Mouse (Mus musculus): ENCODE results near the gene Gm973. TPM values are rescaled to one million over a fixed set of nuclear protein-coding genes. Genes with fewer than 3 reads are reported as not detected.

Gene Gm973
- 1 to 10 TPM; 1.1 to 2.2 TPM for polyA plus RNA-seq (2017; shearing (Covaris generic))

DNA sequence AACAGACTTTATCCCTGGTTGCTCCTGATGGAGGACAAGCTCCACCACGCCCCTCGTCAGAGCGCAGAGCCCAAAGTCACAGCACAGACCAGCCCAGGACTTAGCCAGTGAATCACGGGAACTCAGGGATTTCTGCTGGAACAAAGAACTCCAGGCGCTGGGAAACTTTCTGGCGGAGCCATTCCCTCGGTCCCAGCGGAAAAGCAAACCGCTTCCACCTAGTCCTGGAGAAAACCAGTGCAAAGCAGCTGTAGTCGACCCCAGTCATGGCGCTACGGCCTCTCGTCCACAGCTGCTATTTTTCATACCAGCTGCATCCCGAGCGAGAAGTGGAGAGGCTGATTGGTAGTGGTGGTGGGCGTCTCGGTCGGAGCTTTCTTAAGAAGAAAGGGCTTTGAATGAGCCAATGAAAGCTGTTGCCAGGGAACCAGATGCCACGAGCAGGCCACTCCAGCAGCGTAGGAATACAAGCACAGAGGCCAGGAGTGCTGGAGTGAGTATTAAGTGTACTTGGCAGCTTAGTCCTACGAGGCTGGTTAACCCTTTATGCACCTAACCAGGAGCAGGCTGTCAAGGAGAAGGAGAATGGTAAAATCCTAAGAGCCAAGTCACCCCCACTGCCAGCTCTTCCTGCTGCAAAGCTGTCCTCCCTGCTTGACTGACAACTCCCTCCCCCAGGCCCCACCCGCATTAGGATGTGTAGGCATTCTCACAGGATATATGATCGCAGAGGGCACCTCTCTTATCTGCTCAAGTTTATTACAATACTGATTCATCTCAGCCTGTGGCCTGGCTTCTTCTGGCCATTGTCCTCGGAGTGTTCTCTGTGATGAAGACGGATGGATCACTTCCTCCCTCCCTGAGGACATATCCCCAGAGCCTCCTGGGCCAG, at the start of gene Gm973:
Gm973 (plus strand) TSS at position 239 of the 892 bp plus-strand sequence.
- no peak for ATAC-seq

DNA sequence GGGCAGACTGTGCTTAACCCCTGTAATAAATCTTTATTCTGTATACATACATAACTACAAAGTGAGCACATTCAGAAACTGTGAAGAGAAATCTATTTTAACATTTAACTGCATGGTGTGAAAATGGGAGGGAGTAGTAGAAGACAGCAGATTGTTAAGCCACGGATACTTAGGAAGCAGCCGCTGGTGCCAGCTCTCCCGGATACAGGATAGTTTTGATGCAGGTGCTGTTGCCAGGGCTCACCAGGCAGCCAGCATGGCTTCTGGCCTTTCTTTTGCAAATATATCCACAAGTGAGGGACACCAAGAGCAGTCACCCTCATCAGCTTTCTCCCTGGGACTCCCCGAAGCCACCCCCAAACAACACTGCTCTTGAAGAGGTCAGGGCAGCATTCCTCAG, 46.9 kb upstream of the Gm973 start:
- no peak for ATAC-seq

DNA sequence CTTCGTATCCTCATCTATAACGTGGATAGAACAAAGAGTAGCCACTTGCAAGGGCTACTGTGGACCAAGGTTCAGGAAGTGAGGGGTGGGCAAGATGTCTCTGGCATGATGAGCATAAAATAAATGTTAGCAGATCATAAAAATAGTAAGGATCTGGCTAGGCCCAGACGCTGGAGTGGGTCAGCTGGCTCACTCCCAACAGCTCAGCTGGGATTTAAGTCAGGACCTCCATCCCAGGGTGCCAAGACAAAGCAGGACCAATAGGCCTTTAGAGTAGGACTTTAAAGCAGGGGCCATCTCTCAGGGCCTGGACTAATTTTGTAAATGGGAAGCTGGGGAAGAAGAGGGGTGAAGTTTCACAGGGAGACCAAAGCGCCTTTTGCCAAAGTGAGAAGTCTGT, 45.3 kb upstream of the Gm973 start:
- ATAC-seq = no peak

DNA sequence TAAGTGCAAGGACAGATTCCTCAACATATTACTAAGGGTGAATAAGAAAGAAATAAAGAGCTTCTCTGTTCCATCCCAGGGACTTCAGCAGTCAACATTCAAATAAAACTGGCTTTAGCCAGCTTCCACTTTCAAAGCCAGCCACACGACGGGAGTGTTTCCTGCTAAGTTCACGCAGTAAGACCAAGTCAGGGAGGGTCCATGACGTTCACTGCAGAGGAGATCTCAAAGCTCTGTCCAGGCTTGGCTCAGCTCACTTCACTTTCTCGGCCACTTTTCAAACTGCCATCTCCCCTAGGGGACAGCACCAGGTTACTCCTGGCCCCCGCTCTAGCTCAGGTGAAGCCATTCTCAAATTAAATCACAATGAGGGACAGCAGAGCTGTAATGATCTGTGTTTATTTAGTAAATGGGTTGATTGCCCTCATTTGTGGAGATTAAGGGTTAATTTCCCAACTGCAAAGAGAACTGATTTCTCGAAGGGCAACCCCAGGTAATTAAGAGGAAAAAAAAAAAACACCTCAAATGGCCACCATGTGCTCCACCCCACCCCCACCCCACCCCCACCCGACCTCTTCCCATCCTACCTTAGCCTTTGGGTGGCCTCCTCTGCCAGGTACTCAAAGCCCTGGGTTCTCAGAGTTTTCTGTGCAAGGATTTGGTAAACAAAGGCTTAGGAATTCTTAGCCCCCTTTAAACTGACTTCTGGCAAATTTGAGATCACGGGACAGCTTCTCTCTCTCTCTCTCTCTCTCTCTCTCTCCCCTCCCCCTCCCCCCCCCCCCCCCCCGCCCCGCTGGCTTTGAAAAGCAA, 43.5 kb upstream of the Gm973 start:
- ATAC-seq = no peak

DNA sequence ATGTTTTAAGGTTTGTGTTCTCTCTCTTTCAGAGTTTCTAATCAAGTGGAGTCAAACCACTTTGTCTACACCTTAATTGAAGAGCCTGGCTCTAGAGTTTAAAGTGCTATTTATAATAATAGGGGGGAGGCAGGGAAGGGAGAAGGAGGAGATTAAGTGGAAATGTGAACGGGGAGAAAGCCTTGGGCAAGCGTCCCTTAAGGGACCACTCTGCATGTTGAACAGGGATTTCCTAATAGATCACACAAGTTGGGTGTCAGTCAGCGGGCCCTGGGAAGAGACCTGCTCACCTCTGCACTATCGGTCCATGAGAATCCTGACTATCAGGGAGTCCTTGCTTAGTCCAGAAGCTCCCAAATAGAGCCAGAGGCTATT, 42.9 kb upstream of the Gm973 start:
- no peak for ATAC-seq

DNA sequence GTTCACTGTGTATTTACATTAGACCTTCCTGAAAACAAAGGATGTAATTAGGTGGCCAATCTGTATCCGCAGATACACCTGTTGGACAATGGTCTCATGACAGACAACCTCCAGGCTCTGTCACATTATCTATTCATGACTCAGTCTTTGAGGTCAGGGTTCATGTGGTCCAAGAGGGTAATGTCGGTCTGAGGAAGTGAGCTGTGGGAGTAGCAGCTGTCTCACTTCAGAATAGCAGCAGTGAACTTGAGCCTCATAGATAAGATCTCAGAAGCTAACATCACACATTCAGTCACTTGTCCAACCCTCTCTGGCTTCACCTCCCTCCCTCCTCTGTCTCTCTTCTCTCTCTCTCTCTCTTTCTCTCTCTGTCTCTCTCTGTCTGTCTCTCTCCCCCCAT, 40.4 kb upstream of the Gm973 start:
- peak; percentile 45 for ATAC-seq

DNA sequence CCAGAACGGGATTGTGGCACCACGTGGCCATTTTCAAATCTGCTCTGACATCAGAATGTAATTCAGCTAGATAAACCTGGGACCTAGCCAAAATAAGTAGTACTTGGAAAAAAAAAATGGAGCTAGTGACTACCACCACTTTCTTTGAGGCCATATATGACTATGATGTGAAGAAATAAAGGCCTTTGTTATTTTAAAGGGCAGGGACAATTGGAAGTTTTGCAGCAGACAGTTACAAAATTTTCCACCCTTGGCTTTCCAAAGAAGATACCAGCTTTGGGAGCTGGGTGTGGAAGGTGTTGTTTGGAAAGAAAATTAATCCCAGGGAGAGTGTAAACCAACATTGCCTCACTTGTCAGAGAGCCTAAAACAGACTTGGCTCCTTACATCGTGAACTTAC, 37.2 kb upstream of the Gm973 start:
- no peak for ATAC-seq

DNA sequence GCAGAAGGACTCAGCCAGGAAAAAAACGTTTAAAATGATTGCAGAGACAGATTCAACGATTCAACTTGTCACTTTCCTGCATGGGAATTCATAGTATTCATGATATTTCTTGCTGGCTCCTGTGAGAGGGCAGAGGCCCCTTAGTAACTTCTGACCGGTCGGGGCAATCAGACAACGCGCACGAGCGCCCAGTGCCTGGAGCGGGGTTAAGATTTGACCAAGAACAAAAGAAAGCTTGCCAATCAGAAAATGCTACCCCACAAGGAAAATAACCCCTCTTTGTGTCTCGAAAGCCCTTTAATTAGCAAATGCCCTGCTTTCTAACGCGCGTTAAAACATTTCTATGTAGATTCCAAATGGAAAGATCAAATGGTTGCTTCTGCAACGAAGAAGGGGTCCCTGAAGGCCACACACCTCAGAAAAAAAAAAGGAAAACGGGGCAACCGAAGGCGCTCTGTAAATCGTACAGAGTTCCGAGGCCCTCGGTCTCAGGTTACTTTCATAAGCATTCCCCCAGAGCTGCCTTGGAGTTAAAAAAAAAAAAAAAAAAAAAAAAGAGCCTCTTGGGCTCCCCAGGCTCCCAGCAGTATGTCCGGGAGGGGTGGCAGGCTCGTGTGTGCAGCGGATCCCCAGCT, 35.1 kb upstream of the Gm973 start:
- ATAC-seq = no peak

DNA sequence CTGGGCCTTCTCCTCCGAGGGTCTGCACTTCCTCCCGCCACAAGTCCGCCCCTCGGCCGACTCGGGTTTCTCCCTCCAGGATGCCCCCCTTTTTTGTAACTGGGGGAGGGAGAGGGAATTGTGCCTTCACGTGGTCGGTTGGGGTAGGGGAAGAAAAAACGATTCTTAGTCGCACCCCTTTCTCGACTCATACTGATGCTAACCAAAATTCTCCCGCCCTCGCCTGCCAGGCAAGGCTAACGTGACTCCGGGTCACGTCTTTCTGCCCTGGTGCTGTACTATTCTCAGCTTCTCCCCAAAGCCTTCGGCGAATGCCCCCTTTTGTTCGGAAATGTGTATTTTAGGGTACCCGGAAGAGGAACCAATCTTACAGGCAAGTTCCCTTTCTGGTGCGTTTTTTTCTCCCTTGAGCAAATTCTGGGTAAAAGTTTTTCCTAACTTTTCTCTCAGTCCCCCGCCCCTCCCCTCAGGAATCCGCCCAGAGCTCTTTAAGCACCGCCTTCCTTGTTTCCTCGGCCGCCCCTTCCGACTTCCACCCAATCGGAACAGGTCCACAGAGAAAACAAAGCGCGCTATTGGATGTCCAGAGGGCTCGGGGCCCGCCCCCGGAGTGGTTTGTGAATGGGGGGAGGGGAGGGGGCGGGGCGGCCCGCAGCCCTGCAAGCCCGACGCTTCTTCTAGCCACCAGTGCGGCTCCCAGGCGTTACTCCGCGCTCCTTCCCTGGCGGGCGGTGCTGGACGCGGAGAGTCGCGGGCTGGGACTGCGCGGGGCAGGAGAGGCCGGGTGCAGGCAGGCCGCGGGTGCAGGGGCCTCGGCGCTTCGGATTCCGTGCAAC, 34.4 kb upstream of the Gm973 start:
- peak; percentile 95 for ATAC-seq

DNA sequence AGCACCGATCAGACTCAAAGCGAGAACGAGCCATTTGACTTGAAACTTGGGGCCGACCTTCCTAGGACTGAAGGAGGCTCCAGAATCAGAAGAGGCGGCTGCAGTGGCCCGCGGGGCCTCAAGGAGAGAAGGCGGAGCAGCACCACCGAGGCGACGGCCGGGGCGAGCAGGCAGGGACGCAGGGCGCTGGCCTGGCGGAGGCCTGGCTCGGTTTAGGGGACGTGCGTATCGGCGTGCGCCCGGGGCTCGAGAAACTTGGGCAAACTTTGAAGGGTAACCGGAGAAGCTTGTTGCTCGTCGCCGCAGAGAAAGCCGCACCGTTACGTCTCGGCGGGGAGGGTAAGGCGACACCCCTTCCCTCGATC, 33.8 kb upstream of the Gm973 start, which contains the start of gene Fzd7:
Fzd7 (plus strand) TSS at position 94 of the 365 bp plus-strand sequence.
- peak; percentile 8 for ATAC-seq

DNA sequence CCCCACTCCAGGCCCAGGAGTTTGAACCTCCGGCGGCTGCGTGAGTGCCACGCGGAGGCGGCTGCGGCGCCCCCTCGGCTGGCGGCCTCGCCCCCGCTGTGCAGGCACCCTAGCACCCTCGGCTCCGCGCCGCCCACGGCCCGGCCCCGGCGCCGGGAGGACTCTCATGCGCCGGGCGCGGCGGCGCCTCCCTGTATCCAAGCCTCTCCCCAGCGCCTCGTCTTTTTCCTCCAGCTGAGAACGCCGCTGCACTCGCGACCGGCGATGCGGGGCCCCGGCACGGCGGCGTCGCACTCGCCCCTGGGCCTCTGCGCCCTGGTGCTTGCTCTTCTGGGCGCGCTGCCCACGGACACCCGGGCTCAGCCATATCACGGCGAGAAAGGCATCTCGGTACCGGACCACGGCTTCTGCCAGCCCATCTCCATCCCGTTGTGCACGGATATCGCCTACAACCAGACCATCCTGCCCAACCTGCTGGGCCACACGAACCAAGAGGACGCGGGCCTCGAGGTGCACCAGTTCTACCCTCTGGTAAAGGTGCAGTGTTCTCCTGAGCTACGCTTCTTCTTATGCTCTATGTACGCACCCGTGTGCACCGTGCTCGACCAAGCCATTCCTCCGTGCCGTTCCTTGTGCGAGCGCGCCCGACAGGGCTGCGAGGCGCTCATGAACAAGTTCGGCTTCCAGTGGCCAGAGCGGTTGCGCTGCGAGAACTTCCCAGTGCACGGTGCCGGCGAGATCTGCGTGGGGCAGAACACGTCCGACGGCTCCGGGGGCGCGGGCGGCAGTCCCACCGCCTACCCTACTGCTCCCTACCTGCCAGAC, 33.2 kb upstream of the Gm973 start:
- peak; percentile 8 for ATAC-seq

DNA sequence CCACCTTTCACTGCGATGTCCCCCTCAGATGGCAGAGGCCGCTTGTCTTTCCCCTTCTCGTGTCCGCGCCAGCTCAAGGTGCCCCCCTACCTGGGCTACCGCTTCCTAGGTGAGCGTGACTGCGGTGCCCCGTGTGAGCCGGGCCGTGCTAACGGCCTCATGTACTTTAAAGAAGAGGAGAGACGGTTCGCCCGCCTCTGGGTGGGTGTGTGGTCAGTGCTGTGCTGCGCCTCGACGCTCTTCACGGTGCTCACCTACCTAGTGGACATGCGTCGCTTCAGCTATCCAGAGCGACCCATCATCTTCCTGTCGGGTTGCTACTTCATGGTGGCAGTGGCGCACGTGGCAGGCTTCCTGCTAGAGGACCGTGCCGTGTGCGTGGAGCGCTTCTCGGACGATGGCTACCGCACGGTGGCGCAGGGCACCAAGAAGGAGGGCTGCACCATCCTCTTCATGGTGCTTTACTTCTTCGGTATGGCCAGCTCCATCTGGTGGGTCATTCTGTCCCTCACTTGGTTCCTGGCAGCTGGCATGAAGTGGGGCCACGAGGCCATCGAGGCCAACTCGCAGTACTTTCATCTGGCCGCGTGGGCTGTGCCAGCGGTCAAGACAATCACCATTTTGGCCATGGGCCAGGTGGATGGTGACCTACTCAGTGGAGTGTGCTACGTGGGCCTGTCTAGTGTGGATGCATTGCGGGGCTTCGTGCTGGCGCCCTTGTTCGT, 32.4 kb upstream of the Gm973 start:
- no peak for ATAC-seq

DNA sequence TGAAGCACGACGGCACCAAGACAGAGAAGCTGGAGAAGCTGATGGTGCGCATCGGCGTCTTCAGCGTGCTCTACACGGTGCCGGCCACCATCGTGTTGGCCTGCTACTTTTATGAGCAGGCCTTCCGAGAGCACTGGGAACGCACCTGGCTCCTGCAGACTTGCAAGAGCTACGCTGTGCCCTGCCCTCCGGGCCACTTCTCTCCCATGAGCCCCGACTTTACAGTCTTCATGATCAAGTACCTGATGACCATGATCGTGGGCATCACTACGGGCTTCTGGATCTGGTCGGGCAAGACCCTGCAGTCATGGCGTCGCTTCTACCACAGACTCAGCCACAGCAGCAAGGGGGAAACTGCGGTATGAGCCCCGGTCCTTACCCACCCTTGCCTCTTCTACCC, 31.8 kb upstream of the Gm973 start:
- no peak for ATAC-seq

DNA sequence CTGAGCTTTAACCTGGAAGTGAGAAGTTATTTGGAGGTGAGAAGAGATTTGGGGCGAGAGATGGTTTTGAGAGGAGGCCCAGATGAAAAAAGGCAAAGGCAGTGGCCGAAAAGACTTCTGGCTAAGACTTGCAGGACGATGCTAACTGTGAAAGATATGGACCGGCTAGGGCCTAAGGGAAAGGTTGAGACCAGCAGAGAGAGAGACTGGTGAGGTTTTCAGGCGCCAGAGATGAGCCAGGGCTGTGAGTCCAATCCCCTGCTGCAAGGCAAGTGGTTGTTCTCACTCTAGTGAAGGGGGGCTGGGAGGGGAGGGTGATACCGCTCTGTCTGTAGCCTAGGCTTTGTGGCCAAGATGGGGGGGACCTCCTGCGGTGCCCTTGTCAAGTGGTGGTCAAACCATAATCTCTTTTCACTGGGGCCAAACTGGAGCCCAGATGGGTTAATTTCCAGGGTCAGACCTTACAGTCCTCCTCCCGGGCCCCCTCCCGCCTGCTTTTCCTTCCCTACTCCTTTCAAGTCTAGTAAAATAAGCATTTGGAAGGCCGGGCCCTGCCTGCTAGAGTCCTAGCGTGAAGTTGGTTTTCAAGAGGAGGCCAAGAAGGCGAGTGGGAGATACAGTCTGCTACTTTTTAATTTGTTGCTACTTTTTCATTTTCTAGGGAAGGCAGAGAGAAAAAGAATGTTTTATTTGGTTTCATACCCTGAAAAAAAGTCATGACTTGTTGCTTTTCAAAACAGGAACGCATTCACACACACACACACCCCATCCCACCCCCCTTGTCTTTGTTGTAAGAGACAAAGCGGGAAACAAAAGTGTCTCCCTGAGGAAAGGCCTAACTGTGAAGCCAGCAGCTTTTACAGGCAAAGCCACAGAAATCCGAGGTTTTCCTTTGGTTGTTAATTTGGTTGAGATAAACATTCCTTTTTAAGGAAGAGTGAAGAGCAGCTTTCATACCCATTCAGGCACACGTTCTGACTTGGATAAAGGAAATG, 31.0 kb upstream of the Gm973 start:
- no peak for ATAC-seq

DNA sequence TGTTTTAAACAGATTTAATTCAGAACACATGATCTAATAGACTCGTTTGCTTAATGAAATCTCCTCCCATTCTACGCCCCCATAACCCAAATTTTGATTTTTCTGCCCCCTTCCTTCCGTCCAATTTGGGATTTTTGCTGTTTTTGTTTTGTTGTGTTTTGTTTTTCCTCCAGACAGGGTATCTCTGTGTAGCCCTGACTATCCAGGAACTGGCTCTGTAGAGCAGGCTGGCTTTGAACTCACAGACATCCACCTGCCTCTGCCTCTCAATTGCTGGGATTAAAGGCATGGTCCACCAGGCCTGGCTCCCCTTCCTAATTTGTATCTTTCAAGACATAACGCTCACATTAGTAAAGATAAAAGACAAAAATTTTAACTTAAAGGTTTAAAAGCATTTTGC, 30.3 kb upstream of the Gm973 start:
- ATAC-seq = no peak

DNA sequence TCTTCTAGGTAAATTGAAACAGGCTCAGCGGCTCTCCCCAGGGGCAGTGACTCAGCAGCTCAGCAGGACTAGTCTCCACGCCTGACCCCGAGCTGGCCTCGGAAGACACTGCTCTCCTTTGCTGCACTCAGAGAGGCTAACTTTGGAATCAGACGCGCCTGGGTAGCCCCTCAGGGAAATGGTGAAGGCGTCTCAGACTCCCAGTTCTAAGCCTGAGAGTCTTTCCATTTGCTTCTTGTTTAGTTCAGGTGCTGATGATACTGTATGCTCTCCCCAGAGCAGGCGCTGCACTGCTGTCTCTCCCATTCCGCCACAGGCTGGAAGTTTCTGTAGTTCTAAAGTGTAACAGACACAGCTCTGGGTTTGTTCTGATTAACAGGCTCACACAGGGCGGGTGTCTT, 28.4 kb upstream of the Gm973 start:
- ATAC-seq = no peak

DNA sequence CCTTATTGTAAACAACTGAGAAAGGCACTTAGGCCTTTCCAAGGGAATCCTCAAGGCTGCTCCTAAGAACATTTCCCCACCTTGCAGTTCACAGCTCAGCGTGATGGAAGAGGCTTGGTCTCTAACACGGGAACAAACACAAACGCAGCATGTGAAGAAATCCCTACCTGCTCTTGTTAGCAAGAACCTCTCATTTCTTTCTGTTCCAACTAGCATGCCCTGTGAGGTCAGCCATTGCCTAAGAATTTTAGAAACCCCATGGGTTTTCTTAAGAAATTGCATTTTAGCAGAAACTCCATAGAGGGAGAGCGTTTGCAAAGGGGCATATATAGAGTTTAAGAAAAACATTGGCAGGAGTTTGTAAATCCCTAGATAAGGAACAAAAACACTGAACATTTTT, 27.6 kb upstream of the Gm973 start:
- no peak for ATAC-seq

DNA sequence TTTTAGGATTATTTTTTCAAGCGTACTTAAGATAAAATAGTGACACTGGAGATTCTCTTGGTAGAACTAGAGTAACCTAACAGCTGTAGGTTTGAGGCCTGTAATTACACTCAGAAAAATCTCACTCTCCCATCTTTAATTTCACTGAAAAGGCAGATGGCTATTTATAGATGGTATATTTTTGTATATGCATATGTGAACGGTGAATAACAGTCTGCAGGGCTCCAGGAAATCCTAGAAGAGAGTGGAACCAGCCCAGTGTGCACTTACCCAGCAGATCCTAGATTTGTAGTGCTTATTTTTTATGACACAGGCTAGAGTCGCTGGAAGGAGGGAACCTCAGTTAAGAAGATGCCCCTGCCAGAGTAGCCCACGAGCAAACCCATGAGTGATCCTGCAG, 27.1 kb upstream of the Gm973 start:
- ATAC-seq = no peak

DNA sequence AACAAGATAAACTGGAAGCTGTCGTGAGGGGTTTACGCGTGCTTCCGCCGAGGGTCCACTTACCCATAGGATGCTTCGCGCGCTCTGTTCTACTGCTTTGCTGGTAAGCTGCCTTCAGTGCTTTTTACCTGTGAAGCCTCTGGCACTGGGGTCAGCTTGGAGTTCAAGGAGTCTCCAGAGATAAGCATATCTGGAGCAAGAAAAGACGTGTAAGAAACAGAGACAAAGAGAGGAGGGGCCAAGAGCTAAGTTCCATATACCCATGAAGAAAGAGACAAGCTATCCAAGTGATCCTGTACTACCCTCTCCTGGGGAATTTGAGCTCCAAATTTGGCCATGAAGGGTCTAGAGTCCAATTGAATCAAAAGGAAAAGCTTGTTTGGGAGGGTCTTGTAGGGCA, 24.5 kb upstream of the Gm973 start:
- ATAC-seq = no peak

DNA sequence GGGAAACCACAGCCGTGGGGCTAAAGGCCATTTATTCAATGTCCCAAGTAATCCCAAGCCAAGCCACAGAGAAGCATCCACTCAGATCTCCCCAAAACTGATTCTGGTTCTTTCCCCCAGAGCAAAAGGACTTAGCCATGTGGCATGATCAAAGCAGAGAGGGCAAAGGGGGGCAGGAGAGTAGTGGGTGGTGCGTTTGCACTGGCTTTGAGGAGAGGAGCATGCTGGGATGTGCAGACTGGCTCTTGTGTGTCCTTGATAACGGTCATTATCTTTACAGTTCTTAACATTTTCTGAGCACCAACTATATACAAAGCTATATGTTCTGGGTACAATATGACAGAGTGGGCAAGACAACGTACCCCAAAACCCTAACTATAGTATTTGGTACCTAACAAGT, 23.6 kb upstream of the Gm973 start:
- ATAC-seq = no peak

All from CD4-positive, CD25-positive, alpha-beta regulatory T cell, adult 4 months (primary cell).